Mouse (Mus musculus) gastrocnemius, postnatal 4 days (tissue): ENCODE measurements at regions not wholly inside any gene's neighbourhood (a gene's known extent, or its start where the extent isn't known, plus 50 kb on each side); places are given as distances from the start of the nearest gene placed in this dataset.

Source experiments
- DNase-seq, 2 experiments: peaks; one replicate each; pipeline ENCODE4 v3.0.0; 2021 to 2022; ENCODE audit warnings: low spot score in 2 of 2, mixed read lengths in 2 of 2

DNA sequence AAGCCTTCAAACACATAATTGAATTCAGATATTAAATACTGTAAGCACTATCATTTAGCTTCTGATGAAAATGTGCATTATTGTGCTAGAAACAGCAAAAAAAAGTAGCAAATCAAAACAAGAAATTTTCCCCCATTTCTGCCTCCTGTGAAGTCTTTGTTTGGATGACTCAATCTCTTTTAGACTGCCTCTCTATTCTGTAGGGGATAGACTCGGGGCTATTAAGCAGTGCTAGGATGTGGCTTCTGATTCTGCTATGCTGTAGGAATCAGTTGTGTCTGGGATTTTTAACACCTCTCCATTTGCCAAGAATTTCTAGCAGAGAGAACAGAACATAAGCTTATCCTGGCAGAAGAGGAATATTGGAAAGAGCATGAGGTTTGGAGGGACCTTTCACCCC, 775.2 kb downstream of the Tmem114 start:
- no peak for DNase-seq

DNA sequence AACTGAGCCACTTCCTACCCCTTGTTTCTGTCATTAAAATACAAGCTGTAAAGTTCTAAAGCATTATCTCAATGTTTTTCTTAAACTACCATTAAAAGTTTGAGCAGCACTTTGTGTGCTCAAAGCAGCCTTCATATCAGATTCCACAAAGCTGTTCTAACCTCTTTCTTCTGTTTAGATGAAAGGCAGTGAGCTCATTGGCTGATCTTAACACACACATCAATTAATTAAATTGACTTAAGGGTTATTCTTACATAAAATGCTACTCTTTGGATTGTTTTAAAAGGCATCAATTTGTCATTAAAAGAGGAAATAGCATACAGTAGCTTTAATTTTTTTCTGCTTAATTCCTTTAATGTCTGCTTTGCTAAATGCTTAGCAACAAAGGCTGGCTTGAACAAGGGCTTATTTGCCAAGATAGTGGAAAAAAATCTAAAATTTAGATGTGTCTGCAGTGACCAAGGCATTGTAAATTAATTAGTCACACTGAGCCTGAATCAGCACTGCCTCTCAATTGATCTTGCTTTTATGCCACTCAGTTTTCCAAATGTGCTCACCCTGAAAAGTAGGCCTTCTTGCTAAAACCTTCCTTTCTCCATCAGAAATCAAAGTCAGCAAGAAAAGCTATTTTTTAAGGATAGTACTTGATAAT, 777.5 kb downstream of the Tmem114 start:
- no peak for DNase-seq

DNA sequence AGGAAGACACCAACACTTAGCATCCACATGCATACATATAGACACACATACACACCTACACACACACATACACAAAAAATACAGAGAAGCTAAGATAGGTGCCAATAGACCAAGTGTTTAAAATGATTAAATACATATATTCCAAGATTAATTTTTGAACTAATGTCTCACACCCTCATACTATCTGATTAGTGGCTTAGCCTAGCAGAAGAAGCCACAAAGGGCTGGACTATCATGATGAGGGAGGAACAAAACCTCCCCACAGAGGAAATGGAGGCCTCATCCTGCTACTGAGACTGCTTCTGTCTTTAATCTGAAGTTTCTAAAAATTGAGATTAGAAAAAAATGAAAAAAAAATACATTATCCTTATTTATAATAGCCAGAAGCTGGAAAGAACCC, 780.6 kb downstream of the Tmem114 start:
- DNase-seq: no peak

DNA sequence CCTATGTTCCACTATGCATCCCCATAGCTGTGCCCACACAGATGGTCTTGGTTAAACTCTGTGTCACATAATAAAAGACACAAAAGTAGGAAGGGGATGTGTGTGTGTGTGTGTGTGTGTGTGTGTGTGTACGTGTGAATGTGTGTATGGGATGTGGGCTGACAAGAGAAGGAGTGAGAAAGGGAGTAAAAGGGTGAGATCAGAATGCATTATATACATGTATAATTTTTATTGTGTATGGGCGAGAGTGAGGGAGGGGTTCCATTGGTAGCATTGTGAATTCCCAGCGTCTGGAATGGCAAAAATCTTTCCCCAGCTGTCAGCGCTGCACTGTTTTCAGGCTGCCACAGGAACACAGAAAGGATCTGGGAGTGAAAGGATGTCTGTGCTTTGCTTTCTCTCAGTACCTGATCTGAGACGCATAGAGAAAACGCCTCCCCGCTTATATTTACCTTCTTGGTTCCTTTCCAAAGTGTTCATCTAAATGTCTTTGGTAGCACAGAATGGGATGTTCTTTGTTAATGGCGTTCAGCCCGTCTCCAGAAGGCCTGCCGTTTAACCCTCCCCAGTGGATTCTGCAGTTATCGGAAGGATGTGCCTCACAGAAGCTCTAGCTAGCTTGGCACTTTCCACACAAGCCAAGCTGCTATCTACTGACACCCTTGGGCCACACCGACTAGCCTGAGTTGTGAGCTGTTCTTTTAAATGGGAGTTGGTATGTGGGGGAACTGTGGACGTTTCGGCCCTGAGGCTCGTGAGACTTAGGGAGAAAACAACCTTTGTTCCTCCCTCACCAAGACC, 785.8 kb downstream of the Tmem114 start:
- DNase-seq: no peak

DNA sequence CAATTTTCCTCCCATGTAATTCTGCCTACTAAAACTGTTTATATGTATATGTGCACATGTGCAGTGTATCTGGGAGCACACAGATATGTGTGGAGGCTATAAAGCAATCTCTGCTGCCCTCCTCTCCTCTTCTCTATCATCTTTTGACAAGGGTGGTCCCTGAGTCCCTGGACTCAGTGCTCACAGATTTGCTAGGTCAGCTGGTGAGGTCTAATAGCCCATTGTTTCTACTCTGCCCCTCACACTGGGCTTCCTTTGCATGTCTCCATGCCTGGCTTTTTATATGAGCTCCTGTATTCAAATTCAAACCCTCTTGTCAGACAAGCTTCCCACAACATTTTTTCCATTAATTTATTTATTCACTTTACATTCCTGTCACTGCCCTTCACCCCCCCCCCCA, 786.9 kb downstream of the Tmem114 start:
- DNase-seq: no peak

DNA sequence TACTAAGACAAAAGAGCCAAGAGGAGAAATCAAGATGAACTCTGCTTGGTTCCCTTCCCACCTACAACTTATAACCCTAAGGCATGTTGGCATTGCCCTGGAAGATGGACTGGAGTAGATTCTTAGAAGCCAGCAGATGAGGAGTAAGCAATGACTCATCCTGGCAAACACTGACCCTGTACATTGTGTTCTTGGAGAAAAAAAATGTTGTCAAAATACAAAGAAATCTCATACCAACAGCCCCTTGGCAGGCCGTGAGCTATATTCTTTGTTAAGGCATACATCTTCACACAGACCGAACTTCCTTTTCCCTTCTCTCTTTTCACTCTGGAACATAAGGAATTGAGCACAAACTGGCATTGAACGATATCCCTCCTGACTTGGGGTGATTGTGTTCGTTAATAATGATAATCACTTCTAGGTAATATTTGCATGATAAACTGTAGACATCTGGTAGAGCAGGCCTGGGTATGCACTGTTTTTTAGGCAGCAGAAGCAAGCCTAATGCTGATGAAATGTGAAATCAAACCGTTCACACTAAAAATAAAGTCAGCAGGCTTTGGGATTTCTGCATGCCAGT, 787.7 kb downstream of the Tmem114 start:
- no peak for DNase-seq

DNA sequence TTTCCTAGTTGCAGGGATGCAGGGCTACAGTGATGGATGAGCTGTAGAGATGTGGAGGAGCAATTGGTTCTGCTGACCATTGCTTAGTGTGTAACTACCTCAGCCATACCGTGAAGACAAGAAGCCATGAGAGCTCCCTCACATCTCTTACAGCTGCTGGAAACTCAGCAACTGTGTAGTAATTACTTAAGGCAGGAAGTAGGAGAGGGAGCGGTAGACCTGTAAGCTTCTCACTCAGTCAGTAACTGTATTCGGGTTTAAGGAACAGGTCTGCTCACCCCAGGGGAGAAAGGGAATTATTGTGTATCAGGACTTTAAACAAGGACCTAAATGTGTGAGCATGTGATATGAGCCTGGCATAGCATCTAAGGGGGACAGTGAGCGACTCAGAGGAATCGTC, 788.6 kb downstream of the Tmem114 start:
- DNase-seq: no peak

DNA sequence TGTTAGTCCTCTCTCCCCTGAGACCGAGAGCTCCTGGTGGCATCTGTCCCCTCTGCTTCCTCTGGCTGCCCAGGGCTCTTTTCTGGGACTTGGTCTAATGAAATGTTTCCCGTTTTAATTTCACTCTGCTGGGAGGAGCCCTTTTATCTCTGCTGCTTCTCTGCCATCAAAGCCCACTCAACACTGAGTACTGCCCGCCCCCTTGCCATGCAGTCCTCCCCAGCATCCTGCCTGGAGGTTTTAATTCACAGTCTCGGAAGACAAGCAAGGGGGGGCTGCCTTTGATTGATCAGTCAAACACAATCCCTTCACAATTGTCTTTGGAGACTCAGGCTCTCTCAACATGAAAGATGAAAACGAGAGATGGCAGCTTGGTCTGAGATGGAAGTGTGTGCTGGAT, 792.5 kb downstream of the Tmem114 start:
- no peak for DNase-seq

DNA sequence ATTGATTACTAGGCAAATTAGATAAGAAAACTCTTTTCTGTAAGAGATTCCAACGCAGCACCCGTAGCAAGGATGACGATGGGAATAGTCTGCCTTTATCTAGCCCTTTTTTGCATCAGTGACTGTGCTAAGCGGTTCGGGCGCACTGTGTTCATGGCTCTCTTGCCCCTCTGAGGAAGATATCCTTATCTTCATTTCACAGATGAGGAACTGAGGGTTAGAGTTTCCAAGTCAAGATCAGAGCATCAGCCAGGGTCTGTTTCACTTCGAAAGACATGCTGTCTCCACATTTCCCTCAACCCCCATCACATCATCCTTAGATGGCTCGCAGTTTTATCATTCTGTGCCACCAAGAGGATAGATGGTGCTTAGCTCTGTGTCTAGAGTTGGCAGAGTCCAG, 796.6 kb downstream of the Tmem114 start:
- DNase-seq: no peak

DNA sequence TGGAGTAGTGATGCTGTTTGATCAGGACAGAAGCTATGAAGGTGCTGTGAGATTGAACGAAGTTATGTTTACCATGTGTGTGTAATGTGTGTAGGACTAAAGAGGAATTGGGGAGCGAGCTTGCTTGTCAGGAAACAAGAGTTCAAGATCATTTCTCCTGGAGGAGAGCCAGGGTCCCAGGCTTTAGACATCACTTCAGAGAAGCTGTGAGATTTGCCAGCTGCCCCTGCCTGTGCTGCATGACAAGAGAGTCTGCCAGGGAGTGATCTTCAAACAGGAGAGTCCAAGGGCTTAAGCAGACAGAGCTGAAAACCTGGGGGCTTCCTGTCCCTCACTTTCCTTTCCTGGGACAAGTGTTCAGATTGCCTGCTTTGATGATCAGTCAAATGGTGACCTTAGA, 818.3 kb downstream of the Tmem114 start:
- no peak for DNase-seq

DNA sequence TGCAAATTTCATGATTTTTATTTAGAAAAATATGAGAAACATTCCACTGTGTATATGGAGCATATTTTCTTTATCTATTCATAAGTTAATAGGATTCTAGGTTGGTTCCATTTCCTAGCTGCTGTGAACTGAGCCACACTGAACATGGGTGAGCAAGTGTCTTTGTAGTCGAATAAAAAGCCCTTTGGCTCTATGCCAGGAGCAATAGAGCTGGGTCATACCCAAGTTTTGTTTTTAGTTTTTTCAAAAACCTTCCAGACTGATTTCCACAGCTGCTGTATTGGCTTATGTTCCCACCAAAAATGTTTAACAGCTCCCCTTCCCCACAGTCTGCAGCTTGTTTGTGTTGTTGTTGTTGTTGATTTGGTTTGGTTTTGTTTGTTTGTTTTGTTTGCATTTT, 822.5 kb downstream of the Tmem114 start:
- DNase-seq: peak in 1 of 2 experiments; percentile 19

DNA sequence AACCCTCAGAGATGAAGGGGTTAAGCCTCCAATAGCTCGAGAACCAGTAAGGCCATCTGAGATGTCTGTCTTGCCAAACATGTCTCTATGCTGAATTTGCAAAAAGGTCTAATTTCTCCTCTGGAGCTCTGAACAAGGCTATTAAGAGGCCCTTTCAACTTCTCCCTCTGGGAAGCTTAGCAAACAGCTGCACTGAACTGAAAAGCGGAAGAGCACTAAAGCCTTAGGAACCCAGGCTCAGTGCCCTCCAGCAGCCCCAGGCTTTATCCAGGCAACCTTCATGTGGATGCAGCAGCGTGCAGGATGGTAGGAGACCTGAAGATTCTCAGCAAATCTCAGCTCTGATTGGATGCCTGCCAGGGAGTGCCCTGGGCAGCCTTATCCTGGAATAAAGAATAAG, 850.1 kb downstream of the Tmem114 start:
- peak in 1 of 2 experiments; percentile 35 for DNase-seq

DNA sequence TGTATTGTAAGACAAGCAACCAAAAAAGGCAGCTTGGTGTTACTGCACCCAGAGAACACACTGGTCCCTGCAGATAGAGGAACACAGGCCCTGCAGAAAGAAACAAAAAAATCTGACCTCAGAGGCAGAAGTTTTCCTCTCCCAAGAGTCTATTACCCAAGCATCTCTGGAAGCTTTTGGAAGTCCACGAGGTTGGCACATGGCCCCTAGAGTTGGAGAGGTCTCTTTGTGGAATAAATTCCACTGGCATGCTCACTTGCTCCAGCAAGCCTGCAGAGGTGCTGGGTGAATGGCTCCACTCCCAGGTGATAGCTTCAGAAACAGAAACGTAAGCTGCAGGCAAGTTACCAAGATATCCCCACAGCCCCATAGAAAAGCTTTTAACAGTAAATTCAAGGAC, 864.1 kb downstream of the Tmem114 start:
- peak in 1 of 2 experiments; percentile 31 for DNase-seq

DNA sequence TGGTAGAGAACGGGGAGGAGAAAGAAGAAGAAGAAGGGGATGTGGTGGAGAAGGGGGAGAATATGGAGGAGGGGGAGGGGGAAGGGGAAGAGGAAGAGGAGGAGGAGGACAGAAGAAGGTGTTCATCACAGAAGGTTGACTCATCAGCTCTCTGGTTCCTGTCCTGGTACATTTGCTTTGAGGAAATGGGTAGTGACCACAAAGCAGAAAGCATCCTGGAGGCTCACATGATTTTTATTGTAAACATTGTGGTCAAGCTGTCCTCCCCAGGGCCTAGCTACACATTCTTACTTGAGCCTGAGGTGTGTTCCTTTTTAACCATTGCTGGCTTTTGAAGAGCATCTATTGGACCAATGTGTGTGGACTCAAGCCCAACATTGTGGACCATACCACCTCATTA, 865.8 kb downstream of the Tmem114 start:
- no peak for DNase-seq

DNA sequence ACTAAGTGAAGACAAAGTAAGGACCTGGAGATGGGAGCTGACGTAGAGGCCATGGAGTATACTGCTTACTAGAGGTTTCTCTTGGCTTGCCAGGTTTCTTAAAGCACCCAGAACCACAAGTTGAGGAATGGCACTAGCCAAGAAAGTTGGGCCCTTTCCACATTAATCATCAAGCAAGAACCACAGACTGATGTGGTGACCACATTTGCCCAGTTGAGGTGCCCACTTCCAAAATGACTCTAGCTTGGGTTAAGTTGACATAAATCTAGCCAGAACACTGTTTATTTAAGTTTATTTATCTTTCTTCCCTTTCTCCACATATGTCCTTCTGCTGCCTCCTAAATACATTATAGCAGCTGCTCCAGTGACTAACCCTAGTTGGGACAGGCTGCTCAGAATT, 866.3 kb downstream of the Tmem114 start:
- DNase-seq: no peak

DNA sequence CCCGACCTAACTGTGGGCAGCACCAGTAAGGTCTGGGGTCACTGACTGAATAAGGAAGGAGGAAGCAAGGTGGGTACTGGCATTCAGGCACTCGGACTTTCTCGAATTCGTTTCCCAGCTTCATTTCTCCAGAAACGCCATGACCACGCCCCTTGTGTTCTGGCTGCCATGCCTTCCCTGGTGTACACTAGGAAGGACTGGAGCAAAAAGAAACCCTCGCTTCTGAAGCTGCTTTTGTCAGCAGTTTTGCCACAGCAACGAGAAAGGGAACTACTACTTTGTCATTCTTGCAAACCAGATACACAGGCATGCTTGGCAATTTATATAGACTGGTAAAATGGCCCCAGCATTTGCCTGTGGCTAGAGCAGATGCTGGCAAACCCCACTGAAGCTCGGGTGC, 869.0 kb downstream of the Tmem114 start:
- no peak for DNase-seq

DNA sequence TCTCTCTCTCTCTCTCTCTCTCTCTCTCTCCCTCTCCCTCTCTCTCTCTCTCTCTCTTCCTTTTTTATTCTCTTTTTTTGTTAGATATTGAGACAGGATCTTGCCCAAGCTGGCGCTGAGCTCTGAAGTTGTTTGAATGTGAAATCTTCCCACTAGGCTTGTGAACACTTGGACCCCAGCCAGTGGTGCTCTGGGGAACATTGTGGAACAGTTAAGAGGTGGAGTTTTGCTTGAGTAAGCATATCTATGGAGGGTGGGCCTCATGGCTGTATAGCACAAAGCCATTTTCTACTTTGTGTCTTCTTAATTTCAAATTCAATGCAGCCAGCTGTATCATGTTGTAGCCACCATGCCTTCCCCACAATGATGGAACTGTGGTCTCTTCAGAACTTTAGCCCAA, 875.4 kb downstream of the Tmem114 start:
- peak in 1 of 2 experiments; percentile 17 for DNase-seq

DNA sequence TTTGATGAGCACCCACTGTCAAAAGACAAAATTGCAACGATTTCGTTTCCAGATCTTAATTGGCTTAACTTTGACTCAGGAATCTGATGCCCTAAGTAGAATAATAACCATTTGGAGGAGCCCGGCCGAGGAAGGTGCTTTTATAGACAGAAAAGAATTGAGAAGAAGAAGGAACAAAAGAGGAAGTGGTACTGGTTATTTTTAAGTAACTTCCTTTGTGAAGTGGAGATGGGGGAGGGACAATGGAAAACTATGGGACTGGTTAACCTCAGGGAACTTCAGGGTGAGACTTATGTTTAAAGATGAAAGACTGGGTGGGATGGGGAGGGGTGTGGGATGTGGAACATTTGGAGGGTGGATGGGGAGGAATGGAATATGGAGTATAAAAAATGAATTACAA, 880.9 kb downstream of the Tmem114 start:
- DNase-seq: no peak

DNA sequence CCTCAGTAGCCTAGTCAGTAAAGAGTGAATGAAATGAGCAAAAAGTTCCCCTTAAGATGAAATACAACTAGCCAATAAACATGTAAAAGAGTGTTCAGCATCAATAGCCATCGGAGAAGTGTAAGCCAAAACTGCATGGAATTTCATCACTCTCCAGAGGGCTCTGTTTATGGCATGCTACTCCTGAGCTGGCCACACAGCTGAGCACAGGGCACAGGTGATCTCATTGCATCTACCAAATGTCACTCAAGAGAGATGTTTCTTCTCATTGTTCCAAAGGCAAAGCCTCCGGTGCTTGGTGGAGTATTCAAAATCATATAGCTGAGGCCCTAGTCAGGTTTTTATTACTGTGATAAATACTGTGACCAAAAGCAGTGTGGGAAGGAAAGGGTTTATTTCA, 895.1 kb downstream of the Tmem114 start:
- DNase-seq: no peak

DNA sequence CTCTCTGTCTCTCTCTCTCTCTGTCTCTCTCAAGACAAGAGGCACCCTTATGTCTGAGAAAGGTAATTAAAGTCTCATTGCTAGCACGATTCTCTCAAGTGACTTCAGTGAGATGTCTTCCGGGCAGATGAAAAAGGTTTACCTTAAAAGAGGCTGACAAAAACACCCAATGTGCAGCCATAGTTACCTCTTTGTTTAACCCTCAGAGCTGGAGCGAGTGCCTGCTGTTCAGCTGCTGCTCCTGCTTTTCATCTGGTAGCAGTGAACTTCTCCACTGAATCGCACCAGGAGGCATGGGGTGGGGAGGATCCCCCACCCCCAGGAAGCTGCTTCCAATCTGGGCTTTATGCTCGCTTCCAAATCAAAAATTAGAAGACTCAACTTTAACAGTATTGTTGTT, 896.0 kb downstream of the Tmem114 start:
- DNase-seq: no peak

DNA sequence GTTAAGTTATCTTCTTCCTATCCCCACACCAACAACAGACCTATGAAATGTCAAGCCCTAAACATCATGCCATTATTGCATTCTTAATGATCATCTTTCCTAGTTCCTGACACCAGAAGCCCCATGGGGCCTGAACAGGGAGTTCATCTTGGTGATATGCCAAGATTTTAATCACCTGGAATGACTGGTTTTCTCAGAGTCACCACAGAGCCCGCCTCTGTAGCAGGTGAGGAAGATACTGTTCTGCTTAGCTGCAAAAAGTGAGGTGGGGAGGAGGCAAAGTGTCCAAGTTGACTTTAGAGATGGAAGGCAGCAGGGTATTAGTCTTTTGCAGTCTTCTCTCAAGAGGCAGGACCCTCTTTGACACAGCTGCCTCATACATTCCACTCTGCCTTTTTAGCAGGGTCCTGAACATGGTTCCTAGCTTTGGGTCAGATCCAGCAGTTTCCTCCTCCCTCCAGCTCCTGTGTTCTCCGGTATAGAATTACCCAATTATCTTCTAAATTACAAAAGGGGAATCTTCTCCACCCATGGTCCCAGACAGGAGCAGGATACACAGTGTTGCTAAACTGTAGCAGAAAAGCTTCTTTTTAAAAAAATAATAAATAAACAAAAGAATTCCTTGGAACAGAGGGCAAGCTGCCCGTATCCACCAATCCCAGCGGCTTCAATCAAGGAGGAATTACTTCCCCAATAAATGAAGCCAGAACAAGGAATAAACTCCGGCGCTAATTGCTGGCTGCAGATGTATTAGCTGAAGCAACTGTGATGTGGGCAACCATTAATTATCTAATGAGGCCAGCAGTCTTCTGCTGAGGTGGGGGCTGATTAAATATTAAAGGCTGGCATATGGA, 896.8 kb downstream of the Tmem114 start:
- no peak for DNase-seq

DNA sequence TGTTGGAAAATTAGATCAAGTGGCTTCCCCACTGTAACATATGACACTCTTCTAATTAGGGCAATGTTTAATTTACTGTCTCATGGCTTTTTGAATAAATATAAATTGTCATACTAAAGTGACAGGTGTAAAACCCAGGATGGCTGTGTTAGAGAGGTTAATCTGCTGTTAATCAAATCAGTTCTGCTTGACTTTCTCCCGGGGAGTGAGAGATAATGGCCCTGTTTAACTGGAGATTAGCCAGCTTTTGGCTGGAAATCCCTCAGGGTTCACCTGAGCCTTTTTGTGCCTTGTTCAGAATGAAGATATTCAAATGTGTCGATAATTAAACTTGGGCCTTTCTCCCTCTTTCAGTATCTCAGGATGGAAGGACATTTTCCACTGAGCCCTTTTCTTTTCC, 906.2 kb downstream of the Tmem114 start:
- DNase-seq: no peak
